In genomic region chr1:42683861-42684260, GRCm38 (mm10) we compare ENCODE assay signal across 10 mouse cellular contexts. TPM values are rescaled to one million over a fixed set of nuclear protein-coding genes. Genes with fewer than 3 reads are reported as not detected.
DNase-seq lines count a peak whose midpoint lies in the region; ATAC-seq and TF ChIP-seq lines count a peak whose summit lies in the region.
"Had no signal": no experiment of that assay in that cellular context is flagged by ENCODE, and none has a peak within 500 bp of the region (broad histone marks: within the 10 kb centered on the region; RNA-seq: fewer than 3 reads in every experiment).

No protein-coding gene starts in this region.

- no peak for TF ChIP-seq CTCF in left cerebral cortex, adult 2 months (IDR thresholded peaks at IDR 0.05)

- H3K4me1 ChIP-seq in hindbrain, embryonic 15.5 days (replicated peaks): peaks cover 52% of the 10 kb centered on the region
- H3K4me1 ChIP-seq in neural tube, embryonic 13.5 days (replicated peaks): peaks cover 75% of the 10 kb centered on the region

- peak overlapping the region; percentile 74 for H3K9ac ChIP-seq in hindbrain, embryonic 15.5 days
- peak overlapping the region; percentile 88 for H3K9ac ChIP-seq in neural tube, embryonic 13.5 days

- peak overlapping the region; percentile 98 for H3K27ac ChIP-seq in left cerebral cortex, adult 2 months
- H3K27ac ChIP-seq in hindbrain, embryonic 15.5 days (replicated peaks): peak overlapping the region; percentile 97
- H3K27ac ChIP-seq in neural tube, embryonic 13.5 days (replicated peaks): peak overlapping the region; percentile 98

- peak; percentile 11 for ATAC-seq in frontal cortex, adult (ENCODE audit: low TSS enrichment)
- no peak; the same call in 1 of the 2 replicates for ATAC-seq in hindbrain, embryonic 15.5 days (ENCODE audit: low FRiP score, low read depth)
- ATAC-seq in neural tube, embryonic 13.5 days (ENCODE audit: low read depth): no peak

- no peaks in the 10 kb centered on the region for H3K9me3 ChIP-seq in hindbrain, embryonic 15.5 days
- no peaks in the 10 kb centered on the region for H3K9me3 ChIP-seq in neural tube, embryonic 13.5 days

- H3K27me3 ChIP-seq in hindbrain, embryonic 15.5 days: no peaks in the 10 kb centered on the region
- no peaks in the 10 kb centered on the region for H3K27me3 ChIP-seq in neural tube, embryonic 13.5 days

- 3% methylated on average over 6 of the region's 6 CpGs for WGBS in hindbrain, embryonic 15.5 days
- 3% methylated on average over 6 of the region's 6 CpGs for WGBS in neural tube, embryonic 13.5 days

- H3K4me3 ChIP-seq in left cerebral cortex, adult 2 months: peak overlapping the region; percentile 63
- peak overlapping the region; percentile 61 for H3K4me3 ChIP-seq in hindbrain, embryonic 15.5 days
- peak overlapping the region; percentile 55 for H3K4me3 ChIP-seq in neural tube, embryonic 13.5 days

- H3K36me3 ChIP-seq in hindbrain, embryonic 15.5 days: no peaks in the 10 kb centered on the region
- no peaks in the 10 kb centered on the region for H3K36me3 ChIP-seq in neural tube, embryonic 13.5 days

- intact Hi-C loops in left cerebral cortex, adult 2 months (cut with DNase I): loop anchor here (2.0 kb wide), 1 partner anchor 425 kb away; no protein-coding TSS in a partner anchor

- H3K4me2 ChIP-seq in hindbrain, embryonic 15.5 days: peak overlapping the region; percentile 97
- peak overlapping the region; percentile 86 for H3K4me2 ChIP-seq in neural tube, embryonic 13.5 days

- DNase-seq in frontal cortex, postnatal 25 days (ENCODE audit: low spot score in 2 of 2): no peak
- no peak for DNase-seq in left cerebral cortex, adult 2 months (ENCODE audit: extremely low spot score in 1 of 2, low spot score in 2 of 2)
- no peak for DNase-seq in left cerebral cortex, adult 9 months (ENCODE audit: low spot score in 2 of 2)
- no peak for DNase-seq in gastrocnemius, adult 18-20 months (ENCODE audit: low spot score)
- DNase-seq in frontal cortex, adult 2 months (ENCODE audit: extremely low spot score in 1 of 2, low spot score in 1 of 2): no peak
- DNase-seq: adrenal gland, postnatal 25 days had no signal

RNA-seq across cellular contexts. Expression of gene Pou3f3, which starts 11.7 kb away (rescaled TPM):
- 10 to 100 TPM; 61.6 to 66.4 TPM for total RNA-seq in left cerebral cortex, adult 2 months (2021)
- 11.0 and 16.4 TPM in 2 replicates for polyA plus RNA-seq in hindbrain, embryonic 15.5 days (2015; fragmentation: Nextera tagmentation; extraction: Ambion mirVana)
- 10.5 and 12.2 TPM in 2 replicates for polyA plus RNA-seq in neural tube, embryonic 13.5 days (2015; fragmentation: Nextera tagmentation; extraction: Ambion mirVana)
- not detected for total RNA-seq in gastrocnemius, adult 18-20 months (2021)
- polyA plus RNA-seq in frontal cortex, adult 2 months (2012; rRNA removed): 29.7 and 31.7 TPM in 2 replicates
- polyA plus RNA-seq: small intestine, adult 2 months had no signal
